Mouse (Mus musculus): Measurements from ENCODE around the gene Casp14.

Casp14 gene

DNA sequence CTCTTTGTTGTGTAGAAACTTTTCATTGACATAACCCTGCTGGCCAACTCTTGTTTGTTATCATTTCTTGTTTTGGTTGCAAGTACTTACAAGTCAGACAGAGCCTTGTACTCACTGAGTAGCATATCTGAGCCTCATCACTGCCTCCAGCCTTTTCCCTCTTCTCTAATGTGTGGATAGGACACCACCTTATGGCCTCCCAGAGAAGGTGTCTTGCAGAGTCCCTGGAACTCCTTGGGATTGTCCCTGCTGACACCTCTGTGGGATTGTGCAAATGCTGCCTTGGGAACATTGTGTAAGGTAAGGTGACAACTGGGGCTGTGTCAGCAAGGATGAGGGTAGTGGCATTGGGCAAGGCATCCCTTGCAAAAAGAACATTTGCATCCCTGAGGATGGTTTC, 25.6 kb upstream of the Casp14 start:
- Histone ChIP-seq H3K4me1 (replicated peaks; ENCODE audit: low read depth, low read length) (peaks cover 24% of the 10 kb centered on the region), H3K36me3 (ENCODE audit: insufficient read depth, low read length) (no peaks in the 10 kb centered on the region), H3K9me3 (ENCODE audit: low read length) (no peaks in the 10 kb centered on the region), H3K4me3 (replicated peaks; ENCODE audit: low read length) (no peak overlapping the region), H3K27me3 (ENCODE audit: insufficient read depth, low read length) (peaks cover 8% of the 10 kb centered on the region)
- no peak for TF ChIP-seq CTCF (conservative IDR thresholded peaks at IDR 0.05; ENCODE audit: low read length)
- no peak for TF ChIP-seq NANOG (IDR thresholded peaks at IDR 0.05; ENCODE audit: borderline replicate concordance, low read length)
- no peak for TF ChIP-seq POU5F1 (IDR thresholded peaks at IDR 0.05; ENCODE audit: borderline replicate concordance, low read length)

DNA sequence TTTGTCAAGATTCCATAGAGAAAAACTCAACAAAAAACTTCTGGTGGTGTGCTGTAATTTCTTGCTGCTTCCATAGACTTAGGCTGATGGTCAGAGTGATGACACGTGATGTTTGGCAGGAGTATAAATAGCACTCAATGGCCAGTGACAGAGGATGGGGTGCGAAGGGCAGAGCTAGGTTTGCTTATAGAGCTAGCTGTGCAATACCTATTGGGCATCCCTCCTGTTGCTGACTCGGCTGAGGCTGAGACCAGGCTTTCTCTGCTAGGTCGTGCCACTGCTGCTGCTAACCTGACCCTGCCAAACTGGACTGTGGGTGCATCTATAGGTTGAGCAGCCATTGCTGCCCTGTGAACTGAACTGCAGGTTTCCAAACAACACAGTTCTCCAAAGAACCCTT, 21.7 kb upstream of the Casp14 start:
- no peaks in the 10 kb centered on the region for H3K9me3 ChIP-seq (ENCODE audit: low read length)
- H3K36me3 ChIP-seq (ENCODE audit: insufficient read depth, low read length): no peaks in the 10 kb centered on the region
- TF ChIP-seq POU5F1 (IDR thresholded peaks at IDR 0.05; ENCODE audit: borderline replicate concordance, low read length) (no peak), NANOG (IDR thresholded peaks at IDR 0.05; ENCODE audit: borderline replicate concordance, low read length) (no peak), CTCF (conservative IDR thresholded peaks at IDR 0.05; ENCODE audit: low read length) (no peak)
- no peaks in the 10 kb centered on the region for H3K4me1 ChIP-seq (replicated peaks; ENCODE audit: low read depth, low read length)
- H3K4me3 ChIP-seq (replicated peaks; ENCODE audit: low read length): no peak overlapping the region
- H3K27me3 ChIP-seq (ENCODE audit: insufficient read depth, low read length): 0 out of 2 replicates have a peak, but pooled peaks cover 5% of the 10 kb centered on the region

DNA sequence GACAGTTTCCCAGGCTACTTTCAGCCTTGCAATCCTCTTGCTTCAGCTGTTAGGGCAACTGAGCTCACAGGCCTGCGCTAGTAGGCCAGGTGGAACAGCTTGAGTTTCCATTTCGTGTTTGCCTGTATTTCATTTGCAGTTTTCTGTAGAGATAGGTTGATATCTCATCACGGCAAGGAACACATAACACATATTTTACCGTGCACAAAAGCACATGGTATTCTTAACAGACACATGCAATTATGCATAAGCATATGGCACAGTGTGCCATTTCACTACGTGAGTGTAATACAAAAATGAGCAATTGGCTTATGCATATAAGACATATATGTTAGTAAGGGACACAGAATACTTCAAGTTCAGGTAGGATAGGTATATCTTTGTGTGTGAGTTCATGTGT, 9.8 kb upstream of the Casp14 start:
- H3K4me1 ChIP-seq (replicated peaks; ENCODE audit: low read depth, low read length): no peaks in the 10 kb centered on the region
- no peaks in the 10 kb centered on the region for H3K36me3 ChIP-seq (ENCODE audit: insufficient read depth, low read length)
- H3K4me3 ChIP-seq (replicated peaks; ENCODE audit: low read length): no peak overlapping the region
- TF ChIP-seq CTCF (conservative IDR thresholded peaks at IDR 0.05; ENCODE audit: low read length): no peak
- no peak for TF ChIP-seq NANOG (IDR thresholded peaks at IDR 0.05; ENCODE audit: borderline replicate concordance, low read length)
- no peaks in the 10 kb centered on the region for H3K27me3 ChIP-seq (ENCODE audit: insufficient read depth, low read length)
- H3K9me3 ChIP-seq (ENCODE audit: low read length): no peaks in the 10 kb centered on the region

DNA sequence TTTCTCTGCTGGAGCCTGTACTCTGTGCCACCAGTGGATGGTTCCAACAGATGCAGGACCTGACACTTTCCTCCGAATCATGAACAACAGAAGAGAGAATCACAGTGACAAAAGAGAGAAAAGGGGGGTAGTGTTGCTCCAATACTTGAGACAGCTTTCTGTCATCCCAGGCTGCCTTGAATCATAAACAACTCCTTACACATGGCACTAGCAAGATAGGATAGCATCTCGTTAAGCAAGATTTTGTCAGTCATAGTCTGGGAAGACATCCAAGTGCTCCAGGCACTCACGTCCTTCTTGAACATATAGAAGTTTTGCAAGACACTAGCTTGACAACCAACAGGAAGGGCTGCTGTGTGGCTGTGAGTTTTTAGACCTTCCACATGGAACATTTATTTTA, 8.9 kb upstream of the Casp14 start:
- Histone ChIP-seq H3K4me3 (replicated peaks; ENCODE audit: low read length) (no peak overlapping the region), H3K27me3 (ENCODE audit: insufficient read depth, low read length) (no peaks in the 10 kb centered on the region), H3K4me1 (replicated peaks; ENCODE audit: low read depth, low read length) (no peaks in the 10 kb centered on the region), H3K36me3 (ENCODE audit: insufficient read depth, low read length) (no peaks in the 10 kb centered on the region), H3K9me3 (ENCODE audit: low read length) (no peaks in the 10 kb centered on the region)
- TF ChIP-seq NANOG (IDR thresholded peaks at IDR 0.05; ENCODE audit: borderline replicate concordance, low read length): no peak
- TF ChIP-seq CTCF (conservative IDR thresholded peaks at IDR 0.05; ENCODE audit: low read length): no peak
- TF ChIP-seq POU5F1 (IDR thresholded peaks at IDR 0.05; ENCODE audit: borderline replicate concordance, low read length): no peak

DNA sequence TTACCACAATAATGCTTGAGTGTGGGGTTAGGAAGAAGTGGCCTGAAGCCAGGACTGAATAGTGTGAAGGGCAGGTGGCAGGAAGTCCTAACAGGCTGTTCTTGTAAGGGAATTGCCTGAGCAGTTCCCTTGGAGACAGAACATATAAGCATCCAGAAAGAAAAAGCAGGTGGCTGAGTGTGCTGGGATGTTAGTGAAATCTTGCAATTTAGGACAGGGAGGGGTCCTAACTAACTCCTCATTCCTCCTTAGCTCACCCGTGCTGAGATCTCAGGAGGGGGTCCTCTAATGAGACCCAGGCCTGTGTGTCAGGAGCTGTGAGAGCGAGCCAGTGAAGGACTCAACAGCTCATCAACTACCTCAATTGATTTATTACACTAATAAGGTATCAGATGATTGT, 5.3 kb upstream of the Casp14 start:
- H3K27me3 ChIP-seq (ENCODE audit: insufficient read depth, low read length): no peaks in the 10 kb centered on the region
- H3K4me1 ChIP-seq (replicated peaks; ENCODE audit: low read depth, low read length): peaks cover under 1% of the 10 kb centered on the region; the same call in 1 of the 2 replicates
- TF ChIP-seq POU5F1 (IDR thresholded peaks at IDR 0.05; ENCODE audit: borderline replicate concordance, low read length) (no peak), CTCF (conservative IDR thresholded peaks at IDR 0.05; ENCODE audit: low read length) (no peak), NANOG (IDR thresholded peaks at IDR 0.05; ENCODE audit: borderline replicate concordance, low read length) (no peak)
- no peaks in the 10 kb centered on the region for H3K36me3 ChIP-seq (ENCODE audit: insufficient read depth, low read length)
- no peak overlapping the region for H3K4me3 ChIP-seq (replicated peaks; ENCODE audit: low read length)
- H3K9me3 ChIP-seq (ENCODE audit: low read length): no peaks in the 10 kb centered on the region

DNA sequence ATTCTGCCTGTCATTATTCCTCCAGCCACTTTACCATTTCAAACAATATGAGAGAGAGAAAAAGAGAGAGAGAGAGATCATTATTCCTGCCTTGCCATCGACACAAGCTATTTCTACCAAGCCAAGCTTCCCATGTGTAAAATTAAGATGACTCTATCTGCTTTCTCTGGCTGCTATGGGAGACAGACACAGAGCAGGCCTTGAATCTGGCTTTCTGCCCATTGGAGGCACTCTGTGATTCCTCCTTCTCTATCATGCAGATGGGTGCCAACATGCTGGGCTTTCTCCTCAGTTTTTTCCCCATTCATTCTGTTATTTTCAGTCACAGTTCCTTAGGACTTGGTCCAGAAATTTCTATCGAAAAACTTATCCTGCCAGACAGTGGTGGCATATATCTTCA, 4.6 kb upstream of the Casp14 start:
- H3K27me3 ChIP-seq (ENCODE audit: insufficient read depth, low read length): no peaks in the 10 kb centered on the region
- H3K9me3 ChIP-seq (ENCODE audit: low read length): no peaks in the 10 kb centered on the region
- no peaks in the 10 kb centered on the region for H3K36me3 ChIP-seq (ENCODE audit: insufficient read depth, low read length)
- H3K4me3 ChIP-seq (replicated peaks; ENCODE audit: low read length): no peak overlapping the region
- TF ChIP-seq CTCF (conservative IDR thresholded peaks at IDR 0.05; ENCODE audit: low read length) (no peak), NANOG (IDR thresholded peaks at IDR 0.05; ENCODE audit: borderline replicate concordance, low read length) (no peak), POU5F1 (IDR thresholded peaks at IDR 0.05; ENCODE audit: borderline replicate concordance, low read length) (no peak)
- H3K4me1 ChIP-seq (replicated peaks; ENCODE audit: low read depth, low read length): peaks cover 6% of the 10 kb centered on the region; the same call in 1 of the 2 replicates

DNA sequence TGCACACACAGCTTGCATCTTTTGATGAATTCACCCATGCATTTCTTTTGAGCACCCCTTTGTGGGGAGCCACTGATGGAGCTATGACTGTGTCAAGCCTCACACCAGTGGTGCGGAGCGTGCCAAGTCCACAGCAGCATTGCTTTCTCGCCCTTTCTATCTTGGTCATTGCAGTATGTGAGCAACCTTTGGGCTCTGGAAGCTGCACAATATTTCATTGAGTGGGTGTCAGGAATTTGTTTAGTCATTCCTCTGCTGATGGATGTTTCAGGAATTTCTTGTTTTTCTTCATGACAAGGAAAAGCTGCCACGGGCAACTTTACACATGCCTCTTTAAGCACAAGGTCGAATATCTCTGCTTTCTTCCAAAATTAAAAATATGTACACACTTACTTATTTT, 3.9 kb upstream of the Casp14 start:
- Histone ChIP-seq H3K9me3 (ENCODE audit: low read length) (no peaks in the 10 kb centered on the region), H3K4me3 (replicated peaks; ENCODE audit: low read length) (no peak overlapping the region), H3K27me3 (ENCODE audit: insufficient read depth, low read length) (no peaks in the 10 kb centered on the region), H3K36me3 (ENCODE audit: insufficient read depth, low read length) (no peaks in the 10 kb centered on the region), H3K4me1 (replicated peaks; ENCODE audit: low read depth, low read length) (peaks cover 6% of the 10 kb centered on the region; the same call in 1 of the 2 replicates)
- TF ChIP-seq NANOG (IDR thresholded peaks at IDR 0.05; ENCODE audit: borderline replicate concordance, low read length) (no peak), CTCF (conservative IDR thresholded peaks at IDR 0.05; ENCODE audit: low read length) (no peak), POU5F1 (IDR thresholded peaks at IDR 0.05; ENCODE audit: borderline replicate concordance, low read length) (no peak)

DNA sequence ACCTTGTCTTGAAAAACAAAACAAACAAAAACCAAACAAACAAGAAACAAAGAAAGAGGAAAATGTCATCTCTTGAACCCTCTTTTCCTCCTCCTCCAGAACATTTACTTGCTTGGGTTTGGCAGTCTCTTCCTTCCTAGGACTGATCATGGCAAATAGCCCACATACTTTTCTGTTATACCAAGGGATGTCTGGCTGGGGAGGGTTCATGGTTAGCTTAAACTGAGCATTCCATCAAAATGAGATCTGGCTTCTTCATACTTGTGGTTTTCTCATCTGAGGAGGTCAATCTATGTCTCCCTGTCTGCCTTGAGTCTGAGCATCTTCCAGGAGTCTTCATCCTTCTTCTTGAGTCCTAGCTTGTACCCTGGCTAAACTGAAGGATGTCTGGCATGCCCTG, 1.9 kb downstream of the Casp14 start:
- Histone ChIP-seq H3K9me3 (ENCODE audit: low read length) (no peaks in the 10 kb centered on the region), H3K4me1 (replicated peaks; ENCODE audit: low read depth, low read length) (peaks cover 6% of the 10 kb centered on the region; the same call in 1 of the 2 replicates), H3K27me3 (ENCODE audit: insufficient read depth, low read length) (no peaks in the 10 kb centered on the region), H3K36me3 (ENCODE audit: insufficient read depth, low read length) (no peaks in the 10 kb centered on the region), H3K4me3 (replicated peaks; ENCODE audit: low read length) (no peak overlapping the region)
- TF ChIP-seq POU5F1 (IDR thresholded peaks at IDR 0.05; ENCODE audit: borderline replicate concordance, low read length) (no peak), CTCF (conservative IDR thresholded peaks at IDR 0.05; ENCODE audit: low read length) (no peak), NANOG (IDR thresholded peaks at IDR 0.05; ENCODE audit: borderline replicate concordance, low read length) (no peak)

DNA sequence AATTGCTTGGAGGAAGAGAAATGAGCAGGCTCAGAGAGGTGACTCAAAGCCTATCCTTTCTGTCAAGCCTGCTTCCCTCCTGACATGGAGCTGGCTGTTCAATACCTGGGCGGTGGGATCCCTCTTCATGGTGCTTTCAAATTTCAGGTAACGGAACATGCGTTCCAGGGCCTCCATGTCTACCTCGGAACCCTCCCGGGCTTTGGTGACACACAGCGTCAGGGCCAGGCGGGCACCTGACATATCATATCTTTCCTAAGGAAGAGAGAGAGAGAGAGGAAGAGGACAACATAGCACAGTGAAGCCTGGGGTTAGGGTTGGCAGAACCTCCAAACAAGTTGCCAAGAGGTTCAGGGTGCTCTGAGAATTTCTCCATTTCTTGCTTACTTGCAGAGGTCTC, 2.9 kb downstream of the Casp14 start:
- H3K27me3 ChIP-seq (ENCODE audit: insufficient read depth, low read length): no peaks in the 10 kb centered on the region
- peaks cover 6% of the 10 kb centered on the region; the same call in 1 of the 2 replicates for H3K4me1 ChIP-seq (replicated peaks; ENCODE audit: low read depth, low read length)
- no peaks in the 10 kb centered on the region for H3K9me3 ChIP-seq (ENCODE audit: low read length)
- no peak overlapping the region for H3K4me3 ChIP-seq (replicated peaks; ENCODE audit: low read length)
- TF ChIP-seq NANOG (IDR thresholded peaks at IDR 0.05; ENCODE audit: borderline replicate concordance, low read length) (no peak), CTCF (conservative IDR thresholded peaks at IDR 0.05; ENCODE audit: low read length) (no peak), POU5F1 (IDR thresholded peaks at IDR 0.05; ENCODE audit: borderline replicate concordance, low read length) (no peak)
- no peaks in the 10 kb centered on the region for H3K36me3 ChIP-seq (ENCODE audit: insufficient read depth, low read length)

All from E14TG2a.4 (cell line).